Comparison of ENCODE assay signal across 8 mouse cellular contexts in the genomic region with DNA sequence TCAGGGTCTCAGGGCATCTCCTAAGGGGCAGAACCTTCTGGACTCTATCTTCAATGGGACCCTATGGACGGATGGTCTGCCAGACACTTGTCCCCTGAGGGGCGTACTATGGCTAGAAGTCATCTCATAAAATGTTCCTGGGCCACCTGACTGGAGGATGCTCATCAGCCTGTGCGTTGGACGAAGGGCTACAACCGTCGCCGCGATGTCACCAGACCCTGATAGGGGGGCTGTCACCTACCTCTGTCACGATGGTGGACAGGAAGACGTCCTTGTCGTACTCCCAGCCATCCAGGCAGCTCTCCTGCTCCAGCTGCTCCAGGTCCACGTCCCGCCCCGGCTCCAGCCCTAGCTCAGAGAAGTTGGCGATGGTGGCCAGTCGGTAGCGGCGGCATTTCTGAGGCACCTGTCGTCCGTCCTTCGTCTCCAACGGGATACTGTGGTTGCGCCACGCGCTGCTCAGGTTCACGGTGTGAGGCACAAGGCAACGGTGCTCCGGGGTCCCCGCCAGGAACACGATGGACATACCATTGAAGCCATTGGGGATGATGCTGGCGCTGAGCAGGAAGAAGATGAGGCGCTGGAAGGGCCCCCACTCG. TPM values are rescaled to one million over a fixed set of nuclear protein-coding genes. Genes with fewer than 3 reads are reported as not detected.
DNase-seq lines count a peak whose midpoint lies in the region; ATAC-seq and TF ChIP-seq lines count a peak whose summit lies in the region.

No protein-coding gene starts in this region.

- no peaks in the 10 kb centered on the region for H3K9me3 ChIP-seq in heart, embryonic 10.5 days
- no peaks in the 10 kb centered on the region for H3K9me3 ChIP-seq in ES-Bruce4 (replicated peaks; ENCODE audit: control insufficient read depth, insufficient read depth, low read length, poor library complexity, severe bottlenecking)
- no peaks in the 10 kb centered on the region for H3K9me3 ChIP-seq in embryonic facial prominence, embryonic 15.5 days (replicated peaks)
- H3K9me3 ChIP-seq in intestine, embryonic 14.5 days (ENCODE audit: control insufficient read depth, low read length), result no peaks in the 10 kb centered on the region
- H3K9me3 ChIP-seq in midbrain, embryonic 15.5 days, result no peaks in the 10 kb centered on the region

- H3K4me1 ChIP-seq in heart, embryonic 10.5 days, result peaks cover 41% of the 10 kb centered on the region
- H3K4me1 ChIP-seq in ES-Bruce4 (ENCODE audit: control insufficient read depth, insufficient read depth, low read length), result no peaks in the 10 kb centered on the region
- H3K4me1 ChIP-seq in embryonic facial prominence, embryonic 15.5 days, result peaks cover 12% of the 10 kb centered on the region; the same call in 1 of the 2 replicates
- peaks cover 26% of the 10 kb centered on the region for H3K4me1 ChIP-seq in intestine, embryonic 14.5 days (replicated peaks; ENCODE audit: control insufficient read depth, insufficient read depth, low read length)
- peaks cover 25% of the 10 kb centered on the region for H3K4me1 ChIP-seq in midbrain, embryonic 15.5 days

- peak overlapping the region; percentile 77 for H3K9ac ChIP-seq in ES-Bruce4 (ENCODE audit: low read depth, poor library complexity, severe bottlenecking)
- H3K9ac ChIP-seq in embryonic facial prominence, embryonic 15.5 days, result peak overlapping the region; percentile 56
- peak overlapping the region; percentile 52 for H3K9ac ChIP-seq in intestine, embryonic 14.5 days (ENCODE audit: low read length)
- peak overlapping the region; percentile 43 for H3K9ac ChIP-seq in midbrain, embryonic 15.5 days

- no peaks in the 10 kb centered on the region for H3K27me3 ChIP-seq in heart, embryonic 10.5 days (ENCODE audit: insufficient read depth, poor library complexity, severe bottlenecking)
- H3K27me3 ChIP-seq in ES-Bruce4 (ENCODE audit: control insufficient read depth, insufficient read depth, low read length, poor library complexity, severe bottlenecking), result no peaks in the 10 kb centered on the region
- no peaks in the 10 kb centered on the region for H3K27me3 ChIP-seq in embryonic facial prominence, embryonic 15.5 days
- no peaks in the 10 kb centered on the region for H3K27me3 ChIP-seq in intestine, embryonic 14.5 days (replicated peaks; ENCODE audit: control insufficient read depth, insufficient read depth, low read length)
- no peaks in the 10 kb centered on the region for H3K27me3 ChIP-seq in midbrain, embryonic 15.5 days (replicated peaks)

- peak overlapping the region; percentile 86 for H3K27ac ChIP-seq in heart, embryonic 10.5 days
- no peak overlapping the region for H3K27ac ChIP-seq in ES-Bruce4 (ENCODE audit: insufficient read depth, low read length)
- H3K27ac ChIP-seq in embryonic facial prominence, embryonic 15.5 days (replicated peaks), result peak overlapping the region; percentile 49
- H3K27ac ChIP-seq in intestine, embryonic 14.5 days (ENCODE audit: low read depth), result peak overlapping the region; percentile 54
- peak overlapping the region; percentile 66 for H3K27ac ChIP-seq in midbrain, embryonic 15.5 days

- ATAC-seq in embryonic facial prominence, embryonic 15.5 days (ENCODE audit: insufficient number of reproducible peaks, low FRiP score, low TSS enrichment, low read depth), result peak; percentile 5; the same call in 1 of the 2 replicates
- peak; percentile 37 for ATAC-seq in intestine, embryonic 14.5 days (replicated peaks; ENCODE audit: low FRiP score, low TSS enrichment, low read depth)
- ATAC-seq in midbrain, embryonic 15.5 days (replicated peaks), result peak; percentile 37; the same call in 1 of the 2 replicates

- intact Hi-C loops in left cerebral cortex, postnatal 4 days (cut with DNase I), result no loop called here

- no peak for TF ChIP-seq POLR2A in ES-Bruce4 (IDR thresholded peaks at IDR 0.05; ENCODE audit: insufficient read depth, low read length)

- peak overlapping the region; percentile 70 for H3K4me3 ChIP-seq in heart, embryonic 10.5 days
- peak overlapping the region; percentile 82 for H3K4me3 ChIP-seq in ES-Bruce4 (ENCODE audit: low read depth, low read length)
- peak overlapping the region; percentile 64 for H3K4me3 ChIP-seq in embryonic facial prominence, embryonic 15.5 days (replicated peaks)
- H3K4me3 ChIP-seq in intestine, embryonic 14.5 days (ENCODE audit: low read depth, low read length), result peak overlapping the region; percentile 60
- H3K4me3 ChIP-seq in midbrain, embryonic 15.5 days, result peak overlapping the region; percentile 64

- peak overlapping the region; percentile 94 for H3K4me2 ChIP-seq in embryonic facial prominence, embryonic 15.5 days (replicated peaks)
- H3K4me2 ChIP-seq in intestine, embryonic 14.5 days (ENCODE audit: low read length), result peak overlapping the region; percentile 94
- H3K4me2 ChIP-seq in midbrain, embryonic 15.5 days, result peak overlapping the region; percentile 78

- no peak for TF ChIP-seq CTCF in ES-Bruce4 (IDR thresholded peaks at IDR 0.05; ENCODE audit: low read depth, low read length)

- no peak for TF ChIP-seq EP300 in ES-Bruce4 (IDR thresholded peaks at IDR 0.05; ENCODE audit: insufficient read depth, low read depth, low read length)

- 3% methylated on average over 33 of the region's 33 CpGs for WGBS in heart, embryonic 10.5 days
- 3% methylated on average over 33 of the region's 33 CpGs for WGBS in embryonic facial prominence, embryonic 15.5 days
- 2% methylated on average over 33 of the region's 33 CpGs for WGBS in intestine, embryonic 14.5 days
- WGBS in midbrain, embryonic 15.5 days, result 2% methylated on average over 33 of the region's 33 CpGs

- peak; percentile 82 for DNase-seq in heart, embryonic 10.5 days (ENCODE audit: low spot score)
- DNase-seq in heart, postnatal 4 days, result no peak
- no peak for DNase-seq in intestine, embryonic 14.5 days (ENCODE audit: low spot score)
- no peak for DNase-seq in left cerebral cortex, postnatal 4 days
- no peak for DNase-seq in spleen, adult 18-20 months

- H3K36me3 ChIP-seq in heart, embryonic 10.5 days, result no peaks in the 10 kb centered on the region
- no peaks in the 10 kb centered on the region for H3K36me3 ChIP-seq in ES-Bruce4 (ENCODE audit: control insufficient read depth, insufficient read depth, low read length, poor library complexity, severe bottlenecking)
- H3K36me3 ChIP-seq in embryonic facial prominence, embryonic 15.5 days, result no peaks in the 10 kb centered on the region
- H3K36me3 ChIP-seq in intestine, embryonic 14.5 days (ENCODE audit: control insufficient read depth, insufficient read depth, low read length), result no peaks in the 10 kb centered on the region
- no peaks in the 10 kb centered on the region for H3K36me3 ChIP-seq in midbrain, embryonic 15.5 days (replicated peaks)

RNA-seq across cellular contexts. Expression of a gene that starts 0.5 kb away (rescaled TPM):
- 7.7 and 9.9 TPM in 2 replicates for polyA plus RNA-seq in heart, embryonic 10.5 days (2016; fragmentation: Nextera tagmentation; extraction: Ambion mirVana)
- 10 to 100 TPM; 13.3 to 15.0 TPM for total RNA-seq in heart, postnatal 4 days (2021)
- polyA plus RNA-seq in ES-Bruce4 (2011; ENCODE audit: insufficient read depth, insufficient read length, low read depth, missing spikeins), result 7.0 and 7.7 TPM in 2 replicates
- polyA plus RNA-seq in embryonic facial prominence, embryonic 15.5 days (2015; fragmentation: Nextera tagmentation; extraction: Ambion mirVana), result 8.5 TPM in 2 replicates
- polyA plus RNA-seq in intestine, embryonic 14.5 days (2014; fragmentation: Nextera tagmentation; extraction: Ambion mirVana), result 9.4 and 11.8 TPM in 2 replicates
- 10.6 and 11.3 TPM in 2 replicates for polyA plus RNA-seq in midbrain, embryonic 15.5 days (2015; fragmentation: Nextera tagmentation; extraction: Ambion mirVana)
- 10 to 100 TPM; 17.2 to 19.6 TPM for total RNA-seq in left cerebral cortex, postnatal 4 days (2021)

RNA-seq across cellular contexts. Expression of a gene that starts 31.9 kb away (rescaled TPM):
- polyA plus RNA-seq in heart, embryonic 10.5 days (2016; fragmentation: Nextera tagmentation; extraction: Ambion mirVana), result 0.15 and 0.27 TPM in 2 replicates
- 1 to 10 TPM in 1 of 2 experiments, under 1 TPM in 1; 0.32 to 1.6 TPM for total RNA-seq in heart, postnatal 4 days (2021)
- polyA plus RNA-seq in ES-Bruce4 (2011; ENCODE audit: insufficient read depth, insufficient read length, low read depth, missing spikeins), result 1.1 and 2.8 TPM in 2 replicates
- polyA plus RNA-seq in embryonic facial prominence, embryonic 15.5 days (2015; fragmentation: Nextera tagmentation; extraction: Ambion mirVana), result 1.3 and 1.6 TPM in 2 replicates
- polyA plus RNA-seq in intestine, embryonic 14.5 days (2014; fragmentation: Nextera tagmentation; extraction: Ambion mirVana), result 1.4 and 1.9 TPM in 2 replicates
- 0.26 and 0.27 TPM in 2 replicates for polyA plus RNA-seq in midbrain, embryonic 15.5 days (2015; fragmentation: Nextera tagmentation; extraction: Ambion mirVana)
- 1 to 10 TPM; 1.1 to 1.3 TPM for total RNA-seq in left cerebral cortex, postnatal 4 days (2021)
